Mouse (Mus musculus): ENCODE data around the gene Ints7.

- no peak for TF ChIP-seq MAFK (IDR thresholded peaks at IDR 0.05; ENCODE audit: insufficient read depth, low read depth, low read length)
- no peak for TF ChIP-seq CHD2 (IDR thresholded peaks at IDR 0.05; ENCODE audit: low read depth, low read length)
Observed at GRCm38 (mm10) chr1:191666351-191666750, 90.9 kb downstream of the Ints7 start.

All from ES-E14 (cell line).